Mouse (Mus musculus) urinary bladder, postnatal 36 days (tissue): ENCODE measurements around the gene Cox18.
"Not testable (repeated sequence)": the region's sequence is repeated elsewhere in the genome, so short reads cannot be mapped to it uniquely, and the experiment has no call there.

Source experiments
- DNase-seq, 2 experiments: peaks; one replicate each; pipeline ENCODE4 v3.0.0; 2022; ENCODE audit warnings: low spot score in 2 of 2, mixed read lengths in 1 of 2

The Cox18 gene

GRCm38 (mm10) chr5:90223534-90224381 is at the start of gene Cox18:
Gene Cox18 (minus strand): TSS chr5:90224001.
- DNase-seq: peak; percentile 98 to 100

DNA sequence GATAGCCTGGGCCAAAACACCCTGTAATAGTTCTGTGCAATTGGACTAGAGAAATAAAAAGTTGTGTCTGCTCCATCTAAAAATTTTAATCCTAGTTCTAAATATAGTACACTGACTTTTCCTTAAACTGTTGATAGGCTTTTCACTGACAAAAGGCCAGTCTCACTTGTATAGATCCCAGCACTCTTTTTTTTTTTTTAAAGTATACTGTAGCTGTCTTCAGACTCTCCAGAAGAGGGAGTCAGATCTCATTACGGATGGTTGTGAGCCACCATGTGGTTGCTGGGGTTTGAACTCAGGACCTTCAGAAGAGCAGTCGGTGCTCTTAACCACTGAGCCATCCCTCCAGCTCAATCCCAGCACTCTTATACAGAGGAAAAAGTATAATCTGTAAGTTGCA is 38.4 kb upstream of the Cox18 start:
- DNase-seq: not testable (repeated sequence)

DNA sequence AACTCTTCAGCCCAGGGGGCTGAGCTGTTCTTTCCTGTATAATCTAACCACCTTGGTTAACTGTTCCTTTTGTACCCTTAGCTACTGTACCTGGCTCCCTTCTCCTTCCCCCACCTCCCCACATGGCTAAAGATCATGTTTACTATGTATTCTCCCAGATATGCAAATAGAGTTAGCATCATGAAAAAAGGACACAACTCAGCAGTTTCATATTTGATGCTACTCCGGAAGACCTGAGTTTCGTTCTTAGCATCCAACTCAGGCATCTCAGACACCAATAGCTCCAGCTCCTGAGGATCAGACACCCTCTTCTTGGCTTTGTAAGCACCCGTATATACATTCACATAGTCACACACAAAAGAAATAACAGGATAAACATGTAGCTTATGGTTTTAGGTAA is 33.2 kb upstream of the Cox18 start:
- DNase-seq: no peak

DNA sequence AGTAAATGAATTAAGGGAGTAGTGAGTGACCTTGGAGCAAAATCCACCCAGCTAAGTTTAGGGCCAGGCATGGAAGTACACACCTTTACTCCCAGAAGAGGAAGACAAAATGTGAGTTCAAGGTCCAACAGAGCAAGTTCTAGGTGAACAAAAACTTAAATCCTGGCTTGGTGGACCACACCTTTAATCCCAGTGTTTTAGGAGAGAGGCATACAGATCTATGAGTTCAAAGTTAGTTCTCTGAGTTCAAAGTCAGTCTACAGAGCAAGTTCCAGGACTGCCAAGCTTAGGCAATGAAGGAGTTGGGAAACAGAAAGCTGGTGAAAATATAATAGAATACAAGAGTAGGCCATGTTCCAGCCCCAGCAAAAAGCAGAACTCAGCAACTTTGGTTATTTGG is 23.7 kb upstream of the Cox18 start:
- no peak for DNase-seq

DNA sequence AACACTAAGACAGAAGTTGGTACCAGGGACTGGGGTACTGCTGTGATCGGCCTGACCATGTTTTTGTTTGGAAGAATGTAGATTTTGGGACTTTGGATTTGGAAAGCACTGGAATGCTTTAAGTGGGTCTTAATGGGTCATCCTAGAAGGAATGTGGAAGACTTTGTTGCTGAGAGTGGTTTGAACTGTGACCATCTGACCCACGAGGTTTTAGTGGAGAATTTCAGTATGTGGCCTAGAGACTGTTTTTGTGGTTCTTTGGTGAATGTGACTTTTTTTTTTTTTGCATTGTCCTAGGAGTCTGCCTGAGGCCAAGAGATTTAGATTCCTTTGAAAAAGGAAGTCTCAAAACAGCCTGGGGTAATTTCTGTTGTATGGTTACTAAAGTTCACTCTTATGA is 23.2 kb upstream of the Cox18 start:
- DNase-seq: no peak

GRCm38 (mm10) chr5:90246567-90246966 is 22.8 kb upstream of the Cox18 start:
- DNase-seq: no peak

- no peak for DNase-seq
Measured at GRCm38 (mm10) chr5:90245416-90245815, 21.6 kb upstream of the Cox18 start.

GRCm38 (mm10) chr5:90235217-90235616 is 11.4 kb upstream of the Cox18 start:
- DNase-seq: no peak

- no peak for DNase-seq
Measured at GRCm38 (mm10) chr5:90233305-90233704, 9.5 kb upstream of the Cox18 start.

DNA sequence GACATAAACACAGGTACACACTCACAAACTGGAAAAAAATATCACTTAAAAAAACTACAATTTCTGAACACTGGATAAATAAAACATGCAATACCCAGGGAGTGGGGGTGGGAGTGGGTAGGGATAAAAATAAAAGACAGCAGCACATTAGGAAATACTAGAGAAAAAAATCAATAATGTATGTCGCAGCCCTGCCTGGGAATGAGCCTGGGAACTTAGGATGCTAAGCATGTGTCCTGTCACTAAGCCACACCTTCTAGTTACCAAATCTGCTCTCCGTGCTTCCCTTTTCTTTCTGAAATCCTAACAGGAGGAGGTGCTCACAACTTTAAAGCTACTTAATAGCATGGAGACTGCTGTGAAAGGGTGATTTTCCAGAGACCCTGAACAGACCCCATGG is 6.0 kb upstream of the Cox18 start:
- no peak for DNase-seq

DNA sequence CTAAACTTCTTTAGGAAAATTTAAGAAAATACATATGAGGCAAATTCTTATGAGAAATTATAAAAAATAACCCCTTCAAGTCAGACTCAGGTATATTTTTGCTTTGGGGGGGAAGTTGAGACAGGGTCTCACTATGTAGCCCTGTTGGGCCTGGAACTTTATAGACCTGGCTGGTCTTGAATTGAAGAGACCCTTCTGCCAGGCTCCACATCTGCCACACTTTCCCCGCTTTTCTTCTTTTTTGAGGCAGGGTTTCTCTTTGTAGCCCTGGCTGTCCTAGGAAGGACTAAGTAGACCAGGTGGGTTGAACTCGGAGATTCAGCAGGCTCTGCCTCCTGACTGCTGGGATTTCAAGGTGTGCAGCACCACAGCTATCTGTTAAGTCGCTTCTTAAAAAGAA is 2.9 kb upstream of the Cox18 start:
- DNase-seq: no peak

DNA sequence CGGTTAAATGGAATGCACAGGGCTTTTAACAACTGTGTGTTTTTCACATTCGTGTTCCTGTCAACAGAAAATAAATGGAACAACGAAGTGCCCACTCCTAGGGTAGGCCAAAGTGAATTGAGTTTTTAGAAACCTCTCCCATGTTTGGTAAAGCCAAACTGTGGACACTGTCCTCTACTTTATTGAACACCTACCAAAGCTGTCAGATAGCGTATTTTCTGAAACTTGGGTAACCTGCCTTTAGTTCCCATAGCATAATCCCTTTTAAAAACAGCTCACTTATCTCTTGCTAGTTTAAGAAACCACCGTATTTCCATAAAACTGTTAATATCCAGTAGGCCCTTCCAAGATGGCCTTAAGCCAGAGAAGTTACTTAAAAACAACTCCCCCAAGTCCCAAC is 929 bp upstream of the Cox18 start:
- DNase-seq: no peak

DNA sequence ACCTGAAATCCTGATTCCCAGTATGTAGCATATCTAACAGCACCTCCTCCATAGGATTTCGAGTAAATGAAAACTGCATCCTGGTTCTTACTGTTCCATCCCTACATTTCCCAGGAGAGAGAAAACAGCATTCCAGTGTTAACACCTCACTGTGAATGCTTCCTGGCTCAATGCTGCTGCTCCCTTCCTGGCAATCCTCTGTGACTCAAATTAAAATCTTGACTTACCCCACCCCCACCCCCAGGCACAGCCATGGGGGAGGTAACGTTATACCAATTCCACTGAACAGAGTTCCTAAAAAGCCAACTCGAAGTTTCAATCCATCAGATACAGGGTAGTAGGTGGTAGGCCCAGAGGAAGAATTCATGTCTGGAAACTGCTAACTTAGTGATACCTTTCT is 864 bp downstream of the Cox18 start:
- DNase-seq: no peak

- no peak for DNase-seq
Measured at GRCm38 (mm10) chr5:90217791-90218190, 6.0 kb downstream of the Cox18 start.

DNA sequence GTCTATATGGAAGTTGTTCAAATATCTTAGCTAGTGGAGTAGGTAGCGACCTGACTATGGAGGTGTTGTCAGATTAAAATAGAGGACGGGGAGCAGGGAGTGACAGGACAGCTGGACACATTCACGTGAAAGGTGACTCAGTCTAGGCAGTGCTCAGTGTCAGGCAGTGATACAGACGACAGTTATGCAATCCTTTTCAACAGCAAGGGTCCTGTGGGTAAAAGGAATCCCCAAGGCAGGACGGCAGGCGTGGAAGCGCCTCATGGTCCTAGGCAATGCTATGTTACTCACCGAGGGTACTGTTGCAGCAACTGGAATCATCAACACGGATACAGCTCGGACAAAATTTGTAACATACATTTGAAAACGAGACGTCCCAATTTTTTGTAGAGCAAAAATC is 6.6 kb downstream of the Cox18 start:
- no peak for DNase-seq

DNA sequence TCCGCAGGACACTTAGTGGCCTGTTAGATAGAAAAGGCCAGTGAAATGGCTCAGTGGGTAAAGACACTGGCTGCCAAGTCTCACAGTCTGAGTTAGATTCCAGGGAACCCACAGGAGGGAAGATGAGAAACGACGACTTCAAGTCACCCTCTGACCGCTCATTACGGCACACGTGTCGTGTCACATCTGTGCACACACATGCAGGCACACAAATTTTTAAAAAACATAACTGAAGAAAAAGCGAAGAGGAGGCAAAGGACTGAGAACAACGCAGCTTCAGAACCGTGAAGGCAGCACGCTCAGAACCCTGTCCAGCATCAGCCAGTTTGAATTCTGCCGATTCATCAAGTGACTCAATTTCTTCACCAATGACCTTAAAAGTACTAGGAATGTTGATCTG is 10.4 kb downstream of the Cox18 start:
- no peak for DNase-seq

DNA sequence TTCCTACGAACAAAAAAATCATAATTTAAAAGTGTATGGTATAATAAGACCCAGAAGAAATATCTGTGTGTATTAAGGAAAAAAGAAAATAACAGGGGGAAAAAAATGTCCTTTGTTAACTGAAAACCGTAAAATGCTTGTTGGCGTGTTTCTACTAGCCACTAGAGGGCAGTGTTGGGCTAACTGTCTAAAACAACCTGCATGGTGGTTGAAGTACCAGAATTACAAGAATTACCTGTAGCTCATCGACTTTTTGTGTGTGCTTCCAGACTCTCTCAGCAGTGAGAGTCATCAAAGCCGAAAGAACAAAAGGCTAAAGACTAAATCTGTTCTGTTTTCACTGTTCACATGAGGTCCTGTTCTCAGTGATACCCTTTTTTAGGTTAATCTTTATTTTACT is 20.6 kb downstream of the Cox18 start:
- peak; percentile 18 to 26 for DNase-seq

DNA sequence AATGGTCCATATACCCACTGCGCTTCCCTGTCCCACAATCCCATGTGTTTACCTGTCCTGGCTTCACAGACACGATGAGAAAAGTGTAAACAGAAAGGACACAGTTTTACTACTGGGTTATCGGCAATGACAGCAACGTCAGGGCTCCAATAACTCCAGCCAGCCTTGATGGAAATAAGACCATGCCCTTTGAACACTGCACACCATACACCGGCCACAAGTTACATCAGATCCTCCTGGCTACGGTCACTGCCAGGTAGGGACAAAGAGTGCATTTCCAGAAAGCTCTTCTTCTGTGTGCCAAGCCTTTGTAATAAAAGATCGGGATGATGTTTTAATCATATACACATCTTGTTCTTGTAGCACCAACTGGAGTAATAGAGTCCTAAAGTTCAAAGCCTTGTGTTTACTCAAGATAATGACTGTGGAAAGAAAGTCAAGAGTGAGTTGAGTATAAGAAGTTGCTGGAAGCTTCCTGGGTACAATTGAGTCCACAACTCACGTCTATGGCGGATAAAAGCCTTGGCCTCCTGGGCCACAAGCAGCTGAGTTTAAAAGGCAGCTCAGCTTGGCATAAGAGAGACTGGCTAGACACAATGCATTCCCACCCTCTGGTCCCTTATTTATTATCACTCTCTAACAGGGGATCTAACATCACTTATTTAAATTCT is 21.2 kb downstream of the Cox18 start:
- no peak for DNase-seq

GRCm38 (mm10) chr5:90199922-90200632 is 23.7 kb downstream of the Cox18 start:
- no peak for DNase-seq

GRCm38 (mm10) chr5:90194831-90195230 is 29.0 kb downstream of the Cox18 start:
- peak; percentile 31 for DNase-seq

GRCm38 (mm10) chr5:90182782-90183181 is 41.0 kb downstream of the Cox18 start:
- no peak for DNase-seq

- no peak for DNase-seq
Measured at GRCm38 (mm10) chr5:90179094-90179493, 44.7 kb downstream of the Cox18 start.

DNA sequence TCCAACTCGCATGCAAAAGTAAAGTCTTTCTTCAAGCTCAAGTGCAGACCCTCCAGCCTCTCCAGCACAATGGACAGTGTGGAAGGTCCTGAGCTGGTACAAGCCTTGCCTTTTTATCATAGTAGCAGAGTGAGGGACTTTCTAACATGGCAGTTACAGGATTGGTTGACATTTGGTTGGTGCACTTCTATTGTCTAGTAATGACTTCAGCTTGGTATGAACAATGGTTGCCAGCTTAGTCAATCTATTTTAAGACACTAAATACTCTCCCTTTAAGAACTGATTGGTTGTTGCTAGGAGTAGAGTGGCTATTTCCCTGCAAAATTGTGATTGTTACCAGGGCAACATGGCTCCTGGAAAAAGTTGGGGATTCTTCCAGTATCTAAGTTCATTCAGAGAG is 45.7 kb downstream of the Cox18 start:
- no peak for DNase-seq
